Mouse (Mus musculus): ENCODE results near the gene Dnase2a.

DNA sequence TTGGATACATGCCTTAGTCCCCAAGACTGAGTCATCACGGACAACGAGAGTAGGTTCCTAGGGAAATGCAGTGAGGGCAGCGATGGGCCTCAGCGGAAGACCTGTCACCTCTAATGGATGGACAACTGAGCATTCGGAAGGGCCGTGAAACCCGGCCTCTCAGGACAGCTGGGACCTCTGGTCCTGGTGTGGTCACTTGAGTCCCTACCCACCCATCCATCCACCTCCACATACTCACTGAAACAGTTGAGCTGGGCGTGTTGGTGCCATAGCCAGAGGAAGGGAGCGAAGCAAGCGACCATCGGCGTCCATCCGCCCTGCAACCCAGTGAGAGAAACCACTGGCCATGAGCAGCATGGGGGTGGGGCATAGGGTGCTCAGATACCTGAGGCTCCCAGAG is 22.2 kb downstream of the Dnase2a start:
- TF ChIP-seq MAX (IDR thresholded peaks at IDR 0.05) (no peak), CTCF (IDR thresholded peaks at IDR 0.05; ENCODE audit: control insufficient read depth, insufficient read depth, insufficient read length) (no peak), MYOD1 (IDR thresholded peaks at IDR 0.05; ENCODE audit: control insufficient read depth, insufficient read length, low read depth) (no peak), MYOG (IDR thresholded peaks at IDR 0.05; ENCODE audit: control insufficient read depth, extremely low read depth, insufficient read length) (no peak), USF1 (IDR thresholded peaks at IDR 0.05; ENCODE audit: low read depth) (no peak), FOSL1 (IDR thresholded peaks at IDR 0.05; ENCODE audit: insufficient read depth, low read length, poor library complexity, severe bottlenecking) (no peak), CEBPB (IDR thresholded peaks at IDR 0.05; ENCODE audit: low read depth) (no peak)
